Mouse (Mus musculus): ENCODE data around the gene Pop7. TPM values are rescaled to one million over a fixed set of nuclear protein-coding genes. Genes with fewer than 3 reads are reported as not detected.

Pop7 gene
- polyA plus RNA-seq (2016; fragmentation: Nextera tagmentation; extraction: Ambion mirVana), result 55.3 and 59.9 TPM in 2 replicates

DNA sequence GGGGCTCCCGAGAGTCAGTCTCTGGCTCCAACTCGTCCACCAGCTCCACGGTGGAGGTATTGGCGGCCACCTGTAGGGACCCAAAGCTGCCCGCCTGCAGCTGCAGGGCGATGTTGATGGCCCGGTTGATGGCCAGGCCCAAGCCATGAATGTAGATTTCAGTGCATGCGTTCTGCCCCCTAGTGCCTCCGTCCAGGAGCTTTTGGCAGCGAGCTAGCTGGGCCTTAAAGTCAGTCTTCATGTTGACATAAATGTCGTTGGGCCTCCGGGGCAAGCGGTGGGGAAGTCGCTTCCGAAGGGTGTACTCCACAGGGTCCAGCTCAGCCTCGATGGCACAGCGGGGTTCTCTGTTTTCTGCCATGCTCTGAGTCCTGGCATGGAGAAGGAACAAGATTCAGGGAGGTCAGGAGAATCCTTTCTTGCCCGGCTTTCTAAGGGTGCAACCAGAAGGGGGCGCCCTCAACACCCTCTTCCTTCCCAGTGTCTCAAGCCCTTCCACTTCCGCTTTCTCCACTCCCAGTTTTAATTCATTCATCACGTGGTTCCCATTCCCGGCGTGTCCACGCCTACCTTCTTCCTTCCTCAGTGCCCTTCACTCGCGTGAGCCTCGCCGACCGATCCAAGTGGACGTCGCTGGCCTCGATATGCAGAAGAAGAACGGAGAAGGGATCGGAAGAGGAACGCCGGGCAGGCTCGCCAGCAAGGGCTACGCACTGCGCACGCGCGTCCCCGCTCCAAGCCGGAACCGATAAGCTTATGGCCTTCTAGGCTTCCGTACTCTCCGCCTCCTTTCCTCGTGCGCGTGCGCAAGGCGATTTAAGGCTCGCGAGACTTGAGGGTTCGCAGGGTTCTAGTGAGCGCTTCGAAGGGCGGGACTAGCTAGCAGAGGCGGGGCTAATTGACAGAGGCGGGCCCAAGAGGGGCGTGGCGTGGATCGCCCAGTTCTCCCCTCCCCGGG, at the start of gene Pop7:
TSS of gene Pop7 (minus strand) at position 810 of the 958 bp plus-strand sequence.
- H3K4me3 ChIP-seq, result peak within 1 kb of the TSS; percentile 79
- H3K4me1 ChIP-seq, result peaks cover 17% of the 10 kb centered on the region
- H3K27ac ChIP-seq (replicated peaks), result peak within 1 kb of the TSS; percentile 97
- 3% methylated on average over 64 of the region's 64 CpGs for WGBS
- H3K27me3 ChIP-seq (replicated peaks; ENCODE audit: low read depth, poor library complexity, severe bottlenecking), result no peaks in the 10 kb centered on the region
- DNase-seq (ENCODE audit: low spot score), result peak; percentile 99
- H3K9me3 ChIP-seq, result no peaks in the 10 kb centered on the region
- peaks cover 18% of the 10 kb centered on the region for H3K36me3 ChIP-seq (replicated peaks)

DNA sequence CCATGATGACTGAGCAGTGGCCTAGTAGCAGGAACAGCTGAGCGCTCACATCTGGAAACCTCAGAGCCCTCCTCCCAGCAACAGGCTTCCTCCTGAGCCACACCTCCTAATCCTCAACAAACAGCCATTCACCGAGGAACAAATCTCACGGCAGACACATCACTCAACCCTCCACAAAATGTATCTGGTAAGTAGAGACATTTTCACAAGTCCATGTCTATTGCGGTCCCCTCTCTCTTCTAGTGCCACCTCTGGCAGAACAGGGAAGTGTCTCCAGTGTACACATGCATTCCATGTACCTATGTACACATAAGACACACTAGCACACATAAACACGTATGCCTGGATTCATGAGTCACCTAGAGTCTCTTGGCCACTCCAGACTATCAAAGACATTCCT, 48.8 kb upstream of the Pop7 start:
- no peaks in the 10 kb centered on the region for H3K9me3 ChIP-seq
- H3K36me3 ChIP-seq (replicated peaks), result no peaks in the 10 kb centered on the region
- DNase-seq (ENCODE audit: low spot score), result no peak
- no peak overlapping the region for H3K4me3 ChIP-seq
- peaks cover 16% of the 10 kb centered on the region for H3K27me3 ChIP-seq (replicated peaks; ENCODE audit: low read depth, poor library complexity, severe bottlenecking)
- no peak overlapping the region for H3K27ac ChIP-seq (replicated peaks)
- H3K4me1 ChIP-seq, result peaks cover 9% of the 10 kb centered on the region; the same call in 1 of the 2 replicates
- 79% methylated on average over 5 of the region's 5 CpGs for WGBS

DNA sequence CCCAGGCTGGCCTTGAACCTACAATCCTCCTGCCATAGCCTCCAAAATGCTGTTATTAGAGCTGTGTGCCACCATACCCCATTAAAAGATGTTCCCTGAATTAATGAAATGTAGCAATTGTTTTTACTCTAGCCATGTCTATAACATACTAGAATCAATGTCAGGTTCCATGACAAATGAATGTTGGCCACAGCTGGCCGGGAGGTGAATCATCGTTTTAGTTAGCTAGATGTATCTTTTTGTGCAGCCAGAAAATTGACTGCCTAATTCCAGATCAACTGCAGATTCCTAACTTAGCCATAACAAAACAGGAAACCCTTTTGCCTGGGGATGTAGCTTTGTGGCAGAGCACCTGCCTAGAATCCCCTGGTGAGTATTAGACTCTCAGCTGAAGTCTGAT, 47.5 kb upstream of the Pop7 start:
- H3K36me3 ChIP-seq (replicated peaks), result no peaks in the 10 kb centered on the region
- peaks cover 9% of the 10 kb centered on the region; the same call in 1 of the 2 replicates for H3K4me1 ChIP-seq
- WGBS, result 89% methylated on average over 2 of the region's 2 CpGs
- H3K27me3 ChIP-seq (replicated peaks; ENCODE audit: low read depth, poor library complexity, severe bottlenecking), result peaks cover 14% of the 10 kb centered on the region
- no peak overlapping the region for H3K27ac ChIP-seq (replicated peaks)
- H3K9me3 ChIP-seq, result no peaks in the 10 kb centered on the region
- no peak for DNase-seq (ENCODE audit: low spot score)
- H3K4me3 ChIP-seq, result no peak overlapping the region

DNA sequence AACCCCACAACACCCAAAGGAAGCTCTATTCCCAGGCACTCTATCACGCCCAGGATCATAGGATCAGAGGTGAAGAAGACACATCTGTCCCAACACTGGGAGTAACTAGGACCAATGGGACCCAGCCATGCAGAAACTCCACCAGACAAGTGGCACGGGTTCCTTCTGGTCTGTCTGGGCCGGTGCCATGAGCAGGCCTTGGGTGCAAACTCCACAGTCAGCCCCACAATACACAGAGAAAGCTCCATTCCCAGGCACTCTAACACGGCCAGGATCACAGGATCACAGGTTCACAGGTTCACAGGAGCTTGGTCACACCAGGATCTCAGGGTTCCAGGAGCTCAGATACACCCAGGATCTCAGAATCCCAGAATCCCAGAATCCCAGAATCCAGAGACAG, 43.3 kb upstream of the Pop7 start:
- Histone ChIP-seq H3K4me1 (no peaks in the 10 kb centered on the region), H3K9me3 (no peaks in the 10 kb centered on the region), H3K27me3 (replicated peaks; ENCODE audit: low read depth, poor library complexity, severe bottlenecking) (no peaks in the 10 kb centered on the region), H3K27ac (replicated peaks) (no peak overlapping the region), H3K4me3 (no peak overlapping the region), H3K36me3 (replicated peaks) (no peaks in the 10 kb centered on the region)
- 78% methylated on average over 4 of the region's 4 CpGs for WGBS
- DNase-seq (ENCODE audit: low spot score), result no peak

DNA sequence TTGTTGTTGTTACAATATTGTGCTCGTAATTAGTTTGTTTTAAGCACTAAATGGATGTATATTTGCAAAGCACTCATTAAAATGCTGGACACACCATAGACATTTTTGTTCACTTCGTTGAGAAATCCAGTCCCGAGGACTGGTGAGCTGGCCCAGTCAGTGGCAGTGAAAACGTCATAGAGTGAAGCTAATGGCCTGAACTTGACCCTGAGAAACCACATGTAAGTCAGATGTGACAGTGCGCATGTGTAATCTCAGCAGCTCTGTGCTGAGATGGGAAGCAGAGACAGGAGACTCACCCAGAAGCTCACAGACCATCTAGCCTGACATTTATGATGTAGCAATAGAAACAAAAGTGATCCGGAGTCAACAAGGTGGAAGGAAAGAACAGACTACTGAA, 42.6 kb upstream of the Pop7 start:
- 74% methylated on average over 6 of the region's 6 CpGs for WGBS
- H3K4me1 ChIP-seq, result no peaks in the 10 kb centered on the region
- no peak for DNase-seq (ENCODE audit: low spot score)
- H3K4me3 ChIP-seq, result no peak overlapping the region
- no peaks in the 10 kb centered on the region for H3K9me3 ChIP-seq
- H3K36me3 ChIP-seq (replicated peaks), result no peaks in the 10 kb centered on the region
- H3K27me3 ChIP-seq (replicated peaks; ENCODE audit: low read depth, poor library complexity, severe bottlenecking), result no peaks in the 10 kb centered on the region
- H3K27ac ChIP-seq (replicated peaks), result no peak overlapping the region

DNA sequence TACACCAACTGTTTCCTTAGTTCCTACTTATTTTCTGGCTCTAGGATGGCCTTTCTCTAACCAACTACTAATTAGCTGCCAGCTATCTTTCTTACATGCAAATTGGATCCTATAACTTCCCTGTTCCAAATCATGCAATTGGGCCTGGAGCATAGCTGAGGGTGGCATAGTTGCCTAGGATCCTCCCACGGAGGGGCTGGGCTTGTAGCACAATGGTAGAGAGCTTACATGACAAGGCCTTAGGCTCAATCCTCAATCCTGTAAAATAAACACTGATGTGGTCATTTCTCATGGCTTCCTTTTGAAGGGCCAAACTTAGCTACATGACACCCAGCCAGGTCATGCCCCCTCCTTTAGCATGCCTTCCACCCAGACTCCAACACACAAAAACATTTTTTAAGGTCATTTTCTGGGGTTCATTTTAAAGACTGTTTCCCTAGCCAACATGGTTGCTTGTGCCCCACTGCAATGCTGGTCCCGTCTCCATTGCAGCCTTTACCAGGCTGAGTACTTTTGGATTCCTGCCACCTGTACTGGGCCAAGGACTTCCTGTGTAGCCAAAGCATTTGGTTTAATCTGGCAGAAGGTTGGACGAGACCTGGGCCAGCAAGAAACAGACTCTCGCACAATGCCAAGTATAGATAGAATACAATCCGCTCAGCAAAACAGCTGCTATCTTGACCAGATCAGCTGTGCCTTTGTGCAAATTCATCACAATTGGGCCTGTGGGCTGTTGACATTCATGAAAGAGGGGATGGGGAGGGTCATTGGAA, 39.6 kb upstream of the Pop7 start:
- no peaks in the 10 kb centered on the region for H3K27me3 ChIP-seq (replicated peaks; ENCODE audit: low read depth, poor library complexity, severe bottlenecking)
- DNase-seq (ENCODE audit: low spot score), result no peak
- H3K36me3 ChIP-seq (replicated peaks), result no peaks in the 10 kb centered on the region
- no peaks in the 10 kb centered on the region for H3K9me3 ChIP-seq
- H3K27ac ChIP-seq (replicated peaks), result no peak overlapping the region
- WGBS, result 80% methylated on average over 5 of the region's 5 CpGs
- H3K4me3 ChIP-seq, result no peak overlapping the region
- no peaks in the 10 kb centered on the region for H3K4me1 ChIP-seq

DNA sequence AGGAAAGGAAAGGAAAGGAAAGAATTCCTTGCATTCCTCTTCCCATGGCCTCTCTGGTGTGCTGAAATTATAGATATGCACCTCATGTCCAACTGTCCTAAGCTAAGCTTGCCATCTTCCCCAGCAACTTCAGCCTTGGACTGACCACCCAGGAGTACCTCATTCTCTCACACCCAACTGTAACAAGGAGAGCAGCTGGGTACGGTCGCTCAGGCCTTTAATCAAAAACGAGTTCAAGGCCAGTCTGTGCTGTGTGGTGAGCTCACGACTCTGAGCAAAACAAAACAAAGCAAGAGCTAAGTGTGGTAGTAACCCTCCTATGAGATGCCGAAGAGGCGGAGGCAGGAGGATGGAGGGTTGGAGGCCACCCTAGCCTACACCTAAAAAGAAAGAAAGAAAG, 38.7 kb upstream of the Pop7 start:
- Histone ChIP-seq H3K4me3 (no peak overlapping the region), H3K36me3 (replicated peaks) (no peaks in the 10 kb centered on the region)
- 74% methylated on average over 6 of the region's 6 CpGs for WGBS

DNA sequence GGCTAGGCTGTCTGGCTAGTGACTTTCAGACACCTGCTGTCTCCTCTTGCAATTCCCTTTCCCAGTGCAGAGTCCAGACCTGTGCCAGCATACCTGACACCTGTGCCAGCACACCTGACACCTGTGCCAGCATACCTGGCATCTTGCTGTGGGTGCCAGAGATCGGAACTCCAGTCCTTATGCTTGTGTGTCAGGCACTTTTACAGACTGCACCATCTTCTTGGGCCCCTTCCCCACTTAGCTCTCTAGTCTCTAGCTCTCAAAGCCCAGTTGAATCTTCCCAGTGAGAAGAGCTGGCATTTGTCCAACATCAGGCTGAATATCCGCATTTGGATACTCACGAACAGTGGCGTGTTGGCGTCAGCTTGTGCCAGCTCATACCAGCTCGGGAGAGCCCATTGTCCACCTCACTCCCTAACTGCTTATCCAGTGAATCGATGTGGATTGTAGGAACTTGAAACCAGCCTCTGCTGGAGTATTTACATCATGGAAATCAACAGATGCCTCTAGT, 37.0 kb upstream of the Pop7 start:
- Histone ChIP-seq H3K36me3 (replicated peaks) (no peaks in the 10 kb centered on the region), H3K4me3 (no peak overlapping the region), H3K4me1 (no peaks in the 10 kb centered on the region), H3K9me3 (no peaks in the 10 kb centered on the region), H3K27ac (replicated peaks) (no peak overlapping the region), H3K27me3 (replicated peaks; ENCODE audit: low read depth, poor library complexity, severe bottlenecking) (no peaks in the 10 kb centered on the region)
- DNase-seq (ENCODE audit: low spot score), result no peak
- 82% methylated on average over 7 of the region's 7 CpGs for WGBS

More for the DNA sequence above, 38.7 kb upstream of the Pop7 start:
- H3K9me3 ChIP-seq, result no peaks in the 10 kb centered on the region
- H3K4me1 ChIP-seq, result no peaks in the 10 kb centered on the region
- no peak overlapping the region for H3K27ac ChIP-seq (replicated peaks)
- no peak for DNase-seq (ENCODE audit: low spot score)
- H3K27me3 ChIP-seq (replicated peaks; ENCODE audit: low read depth, poor library complexity, severe bottlenecking), result no peaks in the 10 kb centered on the region

DNA sequence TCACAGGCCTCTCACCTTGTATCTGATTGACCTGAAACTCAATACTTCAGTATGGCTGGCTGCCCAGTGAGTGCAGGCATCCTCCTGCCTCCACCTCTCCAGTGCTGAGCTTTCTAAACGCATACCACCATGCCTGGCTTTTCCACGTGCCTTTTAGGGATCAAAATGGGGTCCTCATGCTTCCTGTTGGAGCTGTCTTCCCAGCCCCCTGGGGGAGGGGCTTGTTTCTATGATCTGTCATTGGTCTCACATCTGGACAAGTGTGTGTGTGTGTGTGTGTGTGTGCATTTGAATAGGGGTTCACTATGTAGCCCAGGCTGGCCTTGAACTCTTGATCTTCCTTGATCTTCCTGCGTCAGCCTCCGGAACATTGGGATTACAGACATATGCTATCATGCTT, 35.1 kb upstream of the Pop7 start:
- DNase-seq (ENCODE audit: low spot score), result no peak
- WGBS, result 55% methylated on average over 4 of the region's 4 CpGs
- H3K4me3 ChIP-seq, result no peak overlapping the region

DNA sequence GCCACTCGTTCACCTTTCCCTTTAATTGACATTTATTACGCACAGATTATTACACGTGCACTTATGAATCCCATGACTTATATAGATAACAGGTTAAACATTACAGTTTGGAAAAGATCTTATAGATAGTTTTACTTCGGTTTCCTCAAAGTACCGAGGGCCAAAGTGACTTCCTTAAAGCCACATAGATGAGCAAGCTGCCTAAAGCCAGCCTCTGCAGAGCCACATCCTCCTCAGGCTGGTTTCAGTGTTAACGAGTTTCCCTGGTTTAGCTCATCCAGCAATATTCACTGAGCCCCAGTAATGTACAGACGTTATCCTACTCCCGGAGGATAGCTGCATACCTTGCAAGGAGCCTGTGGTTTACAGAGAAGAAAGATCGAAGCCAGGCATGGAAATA, 33.0 kb upstream of the Pop7 start:
- Histone ChIP-seq H3K27ac (replicated peaks) (no peak overlapping the region), H3K4me1 (peaks cover 28% of the 10 kb centered on the region)

More for the DNA sequence above, 35.1 kb upstream of the Pop7 start:
- H3K4me1 ChIP-seq, result peaks cover 7% of the 10 kb centered on the region
- H3K27me3 ChIP-seq (replicated peaks; ENCODE audit: low read depth, poor library complexity, severe bottlenecking), result no peaks in the 10 kb centered on the region
- H3K36me3 ChIP-seq (replicated peaks), result no peaks in the 10 kb centered on the region
- no peaks in the 10 kb centered on the region for H3K9me3 ChIP-seq
- no peak overlapping the region for H3K27ac ChIP-seq (replicated peaks)

DNA sequence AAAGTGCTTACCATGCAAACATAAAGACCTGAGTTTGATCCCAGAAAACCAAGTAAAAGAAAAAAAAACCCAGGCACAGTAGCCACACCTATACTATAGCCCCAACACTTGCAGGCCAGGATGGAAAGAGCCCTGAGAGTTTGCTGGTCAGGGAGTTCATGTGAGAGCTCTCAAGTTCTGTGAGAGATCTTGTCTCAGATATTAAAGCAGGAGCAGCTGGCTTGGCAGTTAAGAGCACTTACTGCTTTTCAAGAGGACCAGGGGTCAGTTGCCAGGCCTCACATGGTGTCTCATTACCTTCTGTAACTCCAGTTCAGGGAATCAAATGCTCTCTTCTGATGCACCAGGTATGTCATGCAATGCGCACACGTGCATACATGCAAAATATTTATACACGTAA, 32.4 kb upstream of the Pop7 start:
- Histone ChIP-seq H3K27ac (replicated peaks) (no peak overlapping the region), H3K36me3 (replicated peaks) (peaks cover 9% of the 10 kb centered on the region), H3K27me3 (replicated peaks; ENCODE audit: low read depth, poor library complexity, severe bottlenecking) (no peaks in the 10 kb centered on the region), H3K4me1 (peaks cover 34% of the 10 kb centered on the region), H3K9me3 (no peaks in the 10 kb centered on the region), H3K4me3 (no peak overlapping the region)
- no peak for DNase-seq (ENCODE audit: low spot score)
- WGBS, result 90% methylated on average over 3 of the region's 3 CpGs

More for the DNA sequence above, 33.0 kb upstream of the Pop7 start:
- H3K4me3 ChIP-seq, result no peak overlapping the region
- no peak for DNase-seq (ENCODE audit: low spot score)
- WGBS, result 82% methylated on average over 9 of the region's 9 CpGs
- no peaks in the 10 kb centered on the region for H3K9me3 ChIP-seq
- H3K27me3 ChIP-seq (replicated peaks; ENCODE audit: low read depth, poor library complexity, severe bottlenecking), result no peaks in the 10 kb centered on the region
- H3K36me3 ChIP-seq (replicated peaks), result peaks cover 3% of the 10 kb centered on the region

DNA sequence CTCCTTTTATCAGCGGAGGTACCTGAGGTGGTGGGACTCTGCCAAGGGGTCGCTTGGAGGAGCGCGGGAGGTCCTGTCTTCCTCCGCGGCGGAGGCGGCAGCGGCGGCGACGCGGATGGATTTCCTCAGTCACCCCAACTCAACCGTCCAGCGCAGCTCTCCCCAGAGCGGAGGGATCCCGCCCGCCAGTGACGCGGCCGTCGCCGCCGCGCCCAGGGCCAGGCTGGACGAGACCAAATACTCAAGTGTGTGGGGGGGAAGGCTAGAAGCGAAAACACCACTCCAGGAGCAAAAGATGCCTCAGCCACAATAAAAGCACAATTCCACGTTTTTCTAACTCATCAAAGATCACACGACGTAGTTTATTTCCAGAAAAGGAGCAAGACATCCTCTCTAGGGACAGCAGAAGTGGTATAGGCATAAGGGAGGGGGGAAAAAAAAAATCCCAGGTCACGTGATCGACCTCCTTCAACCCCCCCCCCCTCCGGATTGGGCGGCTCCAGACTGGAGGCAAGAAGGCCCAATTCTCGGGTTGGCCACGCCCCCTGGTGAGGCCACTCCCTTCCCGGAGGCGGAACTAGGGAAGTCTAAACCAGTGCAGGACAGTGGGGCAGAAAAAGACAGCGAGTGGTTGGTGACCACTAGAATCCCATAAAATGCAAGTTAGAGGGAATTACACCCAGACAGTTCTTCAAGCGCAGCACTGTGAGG, 31.0 kb upstream of the Pop7 start, which contains the start of the genes Epo and Gnb2:
TSS of gene Epo (minus strand) at position 126 of the 711 bp plus-strand sequence.
TSS of gene Gnb2 (minus strand) at position 394 of the 711 bp plus-strand sequence.
- peak; percentile 98 for DNase-seq (ENCODE audit: low spot score)
- no peaks in the 10 kb centered on the region for H3K9me3 ChIP-seq
- peaks cover 44% of the 10 kb centered on the region for H3K4me1 ChIP-seq
- WGBS, result under 1% methylated on average over 40 of the region's 40 CpGs
- peaks cover 24% of the 10 kb centered on the region for H3K36me3 ChIP-seq (replicated peaks)
- H3K27ac ChIP-seq (replicated peaks), result peak within 1 kb of the TSS; percentile 98
- no peaks in the 10 kb centered on the region for H3K27me3 ChIP-seq (replicated peaks; ENCODE audit: low read depth, poor library complexity, severe bottlenecking)
- peak within 1 kb of the TSS; percentile 89 for H3K4me3 ChIP-seq
